Mouse (Mus musculus) heart, adult 2 months (tissue): Measurements from ENCODE around the gene Slc11a1.

Source experiments
- CTCF ChIP-seq: fragments of 200-600 bp; IDR thresholded peaks from 2 replicates; pipeline ENCODE4 v1.8.1; 2022; ENCODE audit warnings: antibody characterized with exemption, mild to moderate bottlenecking, moderate library complexity
- EP300 ChIP-seq: fragments of 200-500 bp; IDR thresholded peaks from 2 replicates; pipeline ENCODE4 v1.6.1; 2011; ENCODE audit warnings: low read depth, low read length, control low read depth; ENCODE audit not compliant: insufficient read depth
- POLR2A ChIP-seq: fragments of 200-500 bp; IDR thresholded peaks from 2 replicates; pipeline ENCODE4 v1.6.1; 2011; ENCODE audit warnings: mild to moderate bottlenecking, low read depth, low read length, control low read depth; ENCODE audit not compliant: insufficient read depth

GRCm38 (mm10) chr1:74388398-74388920, 13.5 kb downstream of the Slc11a1 start:
- no peak for TF ChIP-seq POLR2A
- no peak for TF ChIP-seq CTCF
- no peak for TF ChIP-seq EP300
